Mouse (Mus musculus) bone marrow macrophage, adult 2 months (primary cell): ENCODE data around the gene Cdkn3.

ENCODE experiments used
- CTCF ChIP-seq: IDR thresholded peaks from 2 replicates; pipeline ENCODE4 v1.5.1; 2012; ENCODE audit warnings: low read depth, mild to moderate bottlenecking, low read length, moderate library complexity
- POLR2A ChIP-seq: IDR thresholded peaks from 2 replicates; pipeline ENCODE4 v1.6.1; 2012; ENCODE audit warnings: mild to moderate bottlenecking, low read depth, low read length, borderline replicate concordance

GRCm38 (mm10) chr14:46745413-46745812 is 14.9 kb upstream of the Cdkn3 start:
- TF ChIP-seq POLR2A (no peak), CTCF (no peak)
